Mouse (Mus musculus) intestine, postnatal 0 days (tissue): Measurements from ENCODE around the gene Sirpb1a. TPM values are rescaled to one million over a fixed set of nuclear protein-coding genes. Genes with fewer than 3 reads are reported as not detected.
A peak's percentile ranks its signal among the peaks of the same experiment; 100 is the strongest.

ENCODE experiments used
- ATAC-seq: fragments of 200-750 bp; cut with Nextera tagmentation; 2 replicates; pipeline ENCODE4 v1.8.0; 2017; ENCODE audit warnings: mild to moderate bottlenecking, moderate TSS enrichment, moderate library complexity
- H3K27ac ChIP-seq: fragments of 300-500 bp; sonication (generic); 2 replicates; pipeline ENCODE4 v1.5.1; 2014; ENCODE audit warnings: mild to moderate bottlenecking, low read depth, low read length, moderate library complexity
- H3K27me3 ChIP-seq: fragments of 300-500 bp; sonication (generic); replicated peaks from 2 replicates; pipeline ENCODE4 v1.6.1; 2014; ENCODE audit warnings: low read length, mixed read lengths; ENCODE audit not compliant: control insufficient read depth, insufficient read depth
- H3K36me3 ChIP-seq: fragments of 300-500 bp; sonication (generic); 2 replicates; pipeline ENCODE4 v1.6.1; 2014; ENCODE audit warnings: mild to moderate bottlenecking, moderate library complexity; ENCODE audit not compliant: control insufficient read depth, insufficient read depth
- H3K4me1 ChIP-seq: fragments of 300-500 bp; sonication (generic); replicated peaks from 2 replicates; pipeline ENCODE4 v1.6.1; 2014; ENCODE audit warnings: antibody characterized with exemption, low read length, mixed read lengths; ENCODE audit not compliant: control insufficient read depth, insufficient read depth
- H3K4me2 ChIP-seq: fragments of 300-500 bp; sonication (generic); replicated peaks from 2 replicates; pipeline ENCODE4 v1.6.1; 2014; ENCODE audit warnings: low read depth, mild to moderate bottlenecking, moderate library complexity
- H3K4me3 ChIP-seq: fragments of 300-500 bp; sonication (generic); 2 replicates; pipeline ENCODE4 v1.5.1; 2014; ENCODE audit warnings: low read depth, low read length
- H3K9ac ChIP-seq: fragments of 300-500 bp; sonication (generic); 2 replicates; pipeline ENCODE4 v1.6.1; 2014; ENCODE audit warnings: mild to moderate bottlenecking, low read depth, low read length
- H3K9me3 ChIP-seq: fragments of 300-500 bp; sonication (generic); 2 replicates; pipeline ENCODE4 v1.6.1; 2016; ENCODE audit warnings: mixed run types; ENCODE audit not compliant: control insufficient read depth
- CTCF ChIP-seq: sonication (generic); IDR thresholded peaks from 2 replicates; pipeline ENCODE4 v1.5.1; 2016; ENCODE audit warnings: low read depth, mild to moderate bottlenecking, control low read depth, antibody characterized with exemption, moderate library complexity
- whole genome bisulfite sequencing: fragments of 180-500 bp; shearing (Covaris S2); extraction: QIAGEN DNeasy Blood & Tissue Kit; methylation state at CpG from one replicate; pipeline ENCODE4 v1.1.7; 2014; 5-methylcytosine and 5-hydroxymethylcytosine counted together
- polyA plus RNA-seq: library from polyadenylated mRNA; unstranded; fragments of >200 nt; fragmentation: Nextera tagmentation; extraction: Ambion mirVana; gene quantifications from 2 replicates; pipeline ENCODE4 v1.2.1, GENCODE M21; 2015

Sirpb1a gene
- polyA plus RNA-seq, 1 experiment from 2014 or later: not detected

GRCm38 (mm10) chr3:15340287-15340686 lies 86.0 kb downstream of the Sirpb1a start:
- no peak for ATAC-seq
- no peak overlapping the region for H3K4me2 ChIP-seq
- no peak overlapping the region for H3K27ac ChIP-seq
- no peaks in the 10 kb centered on the region for H3K27me3 ChIP-seq
- TF ChIP-seq CTCF: no peak
- no peaks in the 10 kb centered on the region for H3K4me1 ChIP-seq
- no peaks in the 10 kb centered on the region for H3K36me3 ChIP-seq
- H3K4me3 ChIP-seq: no peak overlapping the region
- H3K9ac ChIP-seq: no peak overlapping the region
- H3K9me3 ChIP-seq: no peaks in the 10 kb centered on the region
- 78% methylated on average over 1 of the region's 1 CpGs for WGBS

- ATAC-seq: no peak
- Histone ChIP-seq H3K9ac (no peak overlapping the region), H3K27ac (no peak overlapping the region), H3K4me1 (no peaks in the 10 kb centered on the region), H3K9me3 (no peaks in the 10 kb centered on the region), H3K4me3 (no peak overlapping the region), H3K27me3 (no peaks in the 10 kb centered on the region), H3K4me2 (no peak overlapping the region), H3K36me3 (no peaks in the 10 kb centered on the region)
- TF ChIP-seq CTCF: no peak
- WGBS: 67% methylated on average over 2 of the region's 2 CpGs
Measured at GRCm38 (mm10) chr3:15334182-15334581, 92.1 kb downstream of the Sirpb1a start.

- 88% methylated on average over 3 of the region's 3 CpGs for WGBS
- no peak within 1 kb of the TSS for H3K4me3 ChIP-seq
- no peak for TF ChIP-seq CTCF
- H3K9me3 ChIP-seq: no peaks in the 10 kb centered on the region
- H3K36me3 ChIP-seq: no peaks in the 10 kb centered on the region
- H3K4me2 ChIP-seq: no peak within 1 kb of the TSS
- no peak within 1 kb of the TSS for H3K9ac ChIP-seq
- H3K27me3 ChIP-seq: no peaks in the 10 kb centered on the region
- no peaks in the 10 kb centered on the region for H3K4me1 ChIP-seq
- no peak for ATAC-seq
- H3K27ac ChIP-seq: no peak within 1 kb of the TSS
Measured at GRCm38 (mm10) chr3:15332063-15332462, 94.3 kb downstream of the Sirpb1a start, which contains the start of gene Gm9733. Gm9733 (minus strand) TSS chr3:15332302.

- H3K9me3 ChIP-seq: no peaks in the 10 kb centered on the region
- WGBS: 61% methylated on average over 3 of the region's 3 CpGs
Measured at GRCm38 (mm10) chr3:15331545-15331944, 94.8 kb downstream of the Sirpb1a start.

GRCm38 (mm10) chr3:15329549-15329948 lies 96.8 kb downstream of the Sirpb1a start:
- Histone ChIP-seq H3K9me3 (no peaks in the 10 kb centered on the region), H3K27ac (no peak overlapping the region), H3K36me3 (no peaks in the 10 kb centered on the region), H3K4me1 (no peaks in the 10 kb centered on the region), H3K27me3 (no peaks in the 10 kb centered on the region), H3K4me3 (no peak overlapping the region), H3K4me2 (no peak overlapping the region), H3K9ac (no peak overlapping the region)
- TF ChIP-seq CTCF: no peak
- 0 out of 2 replicates have a peak, but pooled peaks have one; percentile 22 for ATAC-seq

More at GRCm38 (mm10) chr3:15331545-15331944, 94.8 kb downstream of the Sirpb1a start:
- Histone ChIP-seq H3K4me3 (no peak overlapping the region), H3K27me3 (no peaks in the 10 kb centered on the region), H3K36me3 (no peaks in the 10 kb centered on the region), H3K27ac (no peak overlapping the region), H3K4me2 (no peak overlapping the region), H3K4me1 (no peaks in the 10 kb centered on the region), H3K9ac (no peak overlapping the region)
- TF ChIP-seq CTCF: no peak
- no peak for ATAC-seq

Other genes starting within 250 kb of the Sirpb1a start
- not detected in 2 replicates for gene Gm9733, start 94.2 kb downstream of the Sirpb1a start, polyA plus RNA-seq
- not detected in 2 replicates for gene Sirpb1b, start 148.5 kb upstream of the Sirpb1a start, polyA plus RNA-seq